Mouse (Mus musculus) cortical plate, adult 2 months (tissue): ENCODE results near the gene Rasip1.

ENCODE experiments used
- CTCF ChIP-seq: fragments of 200-500 bp; IDR thresholded peaks from 2 replicates; pipeline ENCODE4 v1.5.1; 2011; ENCODE audit warnings: mild to moderate bottlenecking, control low read depth, low read length; ENCODE audit not compliant: insufficient read depth; ENCODE audit errors: extremely low read depth
- POLR2A ChIP-seq: fragments of 200-500 bp; IDR thresholded peaks from 2 replicates; pipeline ENCODE4 v1.6.1; 2011; ENCODE audit warnings: mild to moderate bottlenecking, low read length, control low read depth; ENCODE audit not compliant: insufficient read depth; ENCODE audit errors: extremely low read depth

- TF ChIP-seq CTCF: no peak
- TF ChIP-seq POLR2A: no peak
These were observed 1.8 kb upstream of the Rasip1 start for GRCm38 (mm10) chr7:45625481-45625880.
